Mouse (Mus musculus) olfactory bulb, adult 2 months (tissue): ENCODE data around the gene Col4a4.

Experiments
- CTCF ChIP-seq: fragments of 200-500 bp; IDR thresholded peaks from 2 replicates; pipeline ENCODE4 v1.5.1; 2012; ENCODE audit warnings: low read depth, mild to moderate bottlenecking, low read length, moderate library complexity; ENCODE audit not compliant: insufficient read depth
- POLR2A ChIP-seq: fragments of 200-500 bp; IDR thresholded peaks from 2 replicates; pipeline ENCODE4 v1.6.1; 2012; ENCODE audit warnings: mild to moderate bottlenecking, low read depth, low read length, moderate library complexity; ENCODE audit not compliant: insufficient read depth

DNA sequence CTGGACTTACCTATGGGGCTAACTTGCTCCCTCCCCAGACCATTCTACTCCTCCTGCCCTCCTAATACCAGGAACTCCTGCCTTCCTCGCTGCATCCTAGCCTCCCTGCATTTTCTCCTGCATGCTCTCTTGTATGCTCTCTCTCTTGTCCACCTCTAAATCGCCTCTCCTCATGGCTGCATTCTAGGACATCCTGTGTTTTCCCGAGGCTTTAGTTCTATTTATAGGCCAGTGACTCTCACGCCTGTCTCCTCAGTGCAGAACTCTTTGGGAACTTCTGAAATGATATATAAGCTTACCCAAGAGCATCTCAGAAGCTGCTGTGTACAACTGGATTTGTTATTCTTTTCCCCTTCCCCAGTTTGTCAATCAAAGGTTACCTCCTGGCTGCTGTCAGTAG, 174.6 kb downstream of the Col4a4 start:
- TF ChIP-seq CTCF (no peak), POLR2A (no peak)
